Mouse (Mus musculus) lung, embryonic 16.5 days (tissue): ENCODE measurements around the gene Gm21882. TPM values are rescaled to one million over a fixed set of nuclear protein-coding genes. Genes with fewer than 3 reads are reported as not detected.
"Not testable (repeated sequence)": the region's sequence is repeated elsewhere in the genome, so short reads cannot be mapped to it uniquely, and the experiment has no call there.

ENCODE experiments used
- ATAC-seq: fragments of 200-750 bp; cut with Nextera tagmentation; 2 replicates; pipeline ENCODE4 v1.8.0; 2017; ENCODE audit warnings: low read depth, mild to moderate bottlenecking, moderate library complexity
- H3K27ac ChIP-seq: fragments of 300-500 bp; sonication (generic); 2 replicates; pipeline ENCODE4 v1.5.1; 2014; ENCODE audit warnings: mild to moderate bottlenecking, control low read depth, low read length
- H3K27me3 ChIP-seq: fragments of 300-500 bp; sonication (generic); 2 replicates; pipeline ENCODE4 v1.6.1; 2014; ENCODE audit warnings: low read depth, low read length, mixed read lengths; ENCODE audit not compliant: control insufficient read depth, insufficient read depth
- H3K36me3 ChIP-seq: fragments of 300-500 bp; sonication (generic); 2 replicates; pipeline ENCODE4 v1.6.1; 2014; ENCODE audit warnings: low read length; ENCODE audit not compliant: control insufficient read depth, insufficient read depth
- H3K4me1 ChIP-seq: fragments of 300-500 bp; sonication (generic); replicated peaks from 2 replicates; pipeline ENCODE4 v1.6.1; 2014; ENCODE audit warnings: low read length, mixed read lengths; ENCODE audit not compliant: control insufficient read depth, insufficient read depth
- H3K4me2 ChIP-seq: fragments of 300-500 bp; sonication (generic); 2 replicates; pipeline ENCODE4 v1.6.1; 2014; ENCODE audit warnings: low read depth, low read length, control low read depth
- H3K4me3 ChIP-seq: fragments of 300-500 bp; sonication (generic); 2 replicates; pipeline ENCODE4 v1.5.1; 2014; ENCODE audit warnings: mild to moderate bottlenecking, low read length, control low read depth
- H3K9ac ChIP-seq: fragments of 300-500 bp; sonication (generic); 2 replicates; pipeline ENCODE4 v1.6.1; 2014; ENCODE audit warnings: low read length, control low read depth
- H3K9me3 ChIP-seq: fragments of 300-500 bp; sonication (generic); 2 replicates; pipeline ENCODE4 v1.6.1; 2016; ENCODE audit warnings: low read length; ENCODE audit not compliant: control insufficient read depth
- WGBS: fragments of 180-500 bp; shearing (Covaris S2); extraction: QIAGEN DNeasy Blood & Tissue Kit; methylation state at CpG from one replicate; pipeline ENCODE4 v1.1.7; 2014; 5-methylcytosine and 5-hydroxymethylcytosine counted together
- polyA plus RNA-seq: library from polyadenylated mRNA; unstranded; fragments of >200 nt; fragmentation: Nextera tagmentation; extraction: Ambion mirVana; gene quantifications from 2 replicates; pipeline ENCODE4 v1.2.1, GENCODE M21; 2015

Gene Gm21882
- not detected in 2 replicates for polyA plus RNA-seq

GRCm38 (mm10) chrY:40381423-40381822 lies at the start of gene Gm21882:
Gm21882 (minus strand) TSS chrY:40381523.
- H3K9me3 ChIP-seq, H3K27ac ChIP-seq, H3K9ac ChIP-seq, H3K4me1 ChIP-seq, H3K27me3 ChIP-seq, H3K4me3 ChIP-seq, H3K4me2 ChIP-seq, ATAC-seq, H3K36me3 ChIP-seq: not testable (repeated sequence)
- WGBS = no CpG with 5 or more reads among the region's 1 CpGs

Other genes with a start within 250 kb of the Gm21882 start
- not detected in 2 replicates for gene Gm21865, start 64.6 kb downstream of the Gm21882 start, polyA plus RNA-seq